Mouse (Mus musculus) myocyte (in vitro differentiated cells): Measurements from ENCODE around the gene Lmo3.

Experiments used
- CEBPB ChIP-seq: IDR thresholded peaks from 2 replicates; pipeline ENCODE4 v1.6.1; 2011; ENCODE audit warnings: mild to moderate bottlenecking, moderate library complexity; ENCODE audit not compliant: poor library complexity, insufficient read depth, severe bottlenecking
- E2F4 ChIP-seq: IDR thresholded peaks from one replicate; pipeline ENCODE4 v1.6.1; 2011; ENCODE audit warnings: mild to moderate bottlenecking, control low read depth, moderate library complexity; ENCODE audit not compliant: insufficient read depth
- MAX ChIP-seq: IDR thresholded peaks from one replicate; pipeline ENCODE4 v1.6.1; 2011; ENCODE audit warnings: low read depth, mild to moderate bottlenecking, control low read depth
- MYOD1 ChIP-seq, 3 experiments: IDR thresholded peaks; one replicate each; pipeline ENCODE4 v1.6.1; 2011; ENCODE audit warnings: control low read depth in 2 of 3, low read depth in 2 of 3, mild to moderate bottlenecking in 2 of 3, moderate library complexity in 1 of 3; ENCODE audit not compliant: insufficient read length in 2 of 3, control insufficient read depth in 1 of 3
- POLR2A ChIP-seq: IDR thresholded peaks from one replicate; pipeline ENCODE4 v1.6.1; 2011; ENCODE audit warnings: low read depth, mild to moderate bottlenecking, control low read depth, moderate library complexity; ENCODE audit not compliant: insufficient read length
- POLR2AphosphoS2 ChIP-seq: IDR thresholded peaks from one replicate; pipeline ENCODE4 v1.6.1; 2011; ENCODE audit warnings: low read depth, control low read depth; ENCODE audit not compliant: insufficient read length
- SRF ChIP-seq: IDR thresholded peaks from one replicate; pipeline ENCODE4 v1.6.1; 2011; ENCODE audit warnings: low read depth; ENCODE audit not compliant: control insufficient read depth, insufficient read length
- TCF12 ChIP-seq: IDR thresholded peaks from one replicate; pipeline ENCODE4 v1.6.1; 2011; ENCODE audit warnings: mild to moderate bottlenecking, control low read depth; ENCODE audit not compliant: poor library complexity, insufficient read depth, severe bottlenecking
- TCF3 ChIP-seq: IDR thresholded peaks from one replicate; pipeline ENCODE4 v1.6.1; 2011; ENCODE audit warnings: low read depth, control low read depth; ENCODE audit not compliant: insufficient read length
- USF1 ChIP-seq: IDR thresholded peaks from one replicate; pipeline ENCODE4 v1.6.1; 2011; ENCODE audit warnings: low read depth, mild to moderate bottlenecking, control low read depth, moderate library complexity

DNA sequence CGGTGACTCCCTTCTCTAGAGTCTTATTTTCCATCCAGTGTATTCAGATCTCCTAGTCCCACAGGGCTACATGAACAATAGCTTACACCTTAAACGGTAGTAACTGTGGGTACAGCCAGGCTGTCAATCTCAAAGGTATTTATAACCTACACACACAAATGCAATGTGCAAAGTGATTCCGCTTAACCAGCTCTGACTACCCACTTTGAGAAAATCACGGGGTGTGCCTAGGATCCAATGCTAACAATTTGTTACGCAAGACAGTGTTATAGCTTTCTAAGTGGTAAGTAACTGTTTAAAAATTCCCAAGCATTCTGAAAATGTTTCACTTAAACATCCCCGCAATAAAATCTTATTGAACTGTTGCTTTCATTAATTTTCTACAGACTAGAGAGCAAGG, 179.7 kb downstream of the Lmo3 start:
- TF ChIP-seq POLR2A (no peak), CEBPB (no peak), TCF12 (no peak), POLR2AphosphoS2 (no peak), E2F4 (no peak), USF1 (no peak), MYOD1 (IDR thresholded peaks at IDR 0.05; ENCODE audit: control insufficient read depth in 1 of 3, insufficient read length in 2 of 3, low read depth in 2 of 3) (no peak), SRF (no peak), TCF3 (no peak), MAX (no peak)
